Mouse (Mus musculus) ES-Bruce4 (cell line): ENCODE measurements around the gene Unc5c. TPM values are rescaled to one million over a fixed set of nuclear protein-coding genes. Genes with fewer than 3 reads are reported as not detected.

Experiments
- H3K27ac ChIP-seq: 2 replicates; pipeline ENCODE4 v1.5.1; 2012; ENCODE audit warnings: low read length, inconsistent platforms; ENCODE audit not compliant: insufficient read depth
- H3K27me3 ChIP-seq: 2 replicates; pipeline ENCODE4 v1.6.1; 2012; ENCODE audit warnings: mild to moderate bottlenecking, low read length, inconsistent platforms; ENCODE audit not compliant: control insufficient read depth, poor library complexity, insufficient read depth, severe bottlenecking
- H3K36me3 ChIP-seq: 2 replicates; pipeline ENCODE4 v1.6.1; 2012; ENCODE audit warnings: inconsistent platforms, mild to moderate bottlenecking, low read length, moderate library complexity; ENCODE audit not compliant: control insufficient read depth, poor library complexity, insufficient read depth, severe bottlenecking
- H3K4me1 ChIP-seq: one replicate; pipeline ENCODE4 v1.8.1; 2011; ENCODE audit warnings: low read length; ENCODE audit not compliant: control insufficient read depth, insufficient read depth
- H3K4me3 ChIP-seq: 2 replicates; pipeline ENCODE4 v1.5.1; 2011; ENCODE audit warnings: low read depth, mild to moderate bottlenecking, low read length
- H3K9ac ChIP-seq: 2 replicates; pipeline ENCODE4 v1.6.1; 2012; ENCODE audit warnings: low read depth, mild to moderate bottlenecking, inconsistent platforms; ENCODE audit not compliant: poor library complexity, severe bottlenecking
- H3K9me3 ChIP-seq: replicated peaks from 2 replicates; pipeline ENCODE4 v1.6.1; 2012; ENCODE audit warnings: mild to moderate bottlenecking, low read length, inconsistent platforms; ENCODE audit not compliant: control insufficient read depth, poor library complexity, insufficient read depth, severe bottlenecking
- CTCF ChIP-seq: IDR thresholded peaks from one replicate; pipeline ENCODE4 v1.8.1; 2011; ENCODE audit warnings: low read depth, low read length
- EP300 ChIP-seq: IDR thresholded peaks from 2 replicates; pipeline ENCODE4 v1.6.1; 2011; ENCODE audit warnings: low read depth, low read length; ENCODE audit not compliant: insufficient read depth
- POLR2A ChIP-seq: IDR thresholded peaks from one replicate; pipeline ENCODE4 v1.8.1; 2011; ENCODE audit warnings: low read length; ENCODE audit not compliant: insufficient read depth
- polyA plus RNA-seq: library from polyadenylated mRNA; stranded (reverse); fragments of >200 nt; gene quantifications from 2 replicates; pipeline ENCODE4 v1.2.4, GENCODE M21; 2011; ENCODE audit warnings: low read depth; ENCODE audit not compliant: missing spikeins, insufficient read depth, insufficient read length

Gene Unc5c
- polyA plus RNA-seq, 1 experiment = 1.0 TPM

DNA sequence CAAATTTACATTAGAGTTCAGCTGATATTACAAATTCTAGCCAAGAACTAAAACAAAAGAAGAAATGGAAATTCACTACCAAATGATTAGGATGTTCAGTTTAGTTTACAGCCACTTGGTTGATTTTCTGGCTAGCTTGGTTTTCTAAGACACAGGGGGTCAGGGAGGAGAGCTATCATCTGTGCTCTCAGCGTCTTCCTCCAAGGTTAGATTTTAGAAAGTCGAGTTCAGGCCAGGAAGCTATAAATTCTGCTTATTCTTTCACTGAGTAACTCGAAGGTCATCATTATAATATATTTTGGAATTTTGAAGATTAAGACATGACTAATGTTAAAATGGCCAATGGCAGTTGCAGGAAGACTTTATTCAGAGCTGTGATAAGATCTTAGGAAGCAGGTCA is 131.4 kb downstream of the Unc5c start:
- TF ChIP-seq CTCF (no peak), POLR2A (no peak), EP300 (no peak)
- Histone ChIP-seq H3K27me3 (no peaks in the 10 kb centered on the region), H3K36me3 (no peaks in the 10 kb centered on the region), H3K27ac (no peak overlapping the region), H3K9ac (no peak overlapping the region), H3K4me1 (no peaks in the 10 kb centered on the region), H3K4me3 (no peak overlapping the region), H3K9me3 (no peaks in the 10 kb centered on the region)

DNA sequence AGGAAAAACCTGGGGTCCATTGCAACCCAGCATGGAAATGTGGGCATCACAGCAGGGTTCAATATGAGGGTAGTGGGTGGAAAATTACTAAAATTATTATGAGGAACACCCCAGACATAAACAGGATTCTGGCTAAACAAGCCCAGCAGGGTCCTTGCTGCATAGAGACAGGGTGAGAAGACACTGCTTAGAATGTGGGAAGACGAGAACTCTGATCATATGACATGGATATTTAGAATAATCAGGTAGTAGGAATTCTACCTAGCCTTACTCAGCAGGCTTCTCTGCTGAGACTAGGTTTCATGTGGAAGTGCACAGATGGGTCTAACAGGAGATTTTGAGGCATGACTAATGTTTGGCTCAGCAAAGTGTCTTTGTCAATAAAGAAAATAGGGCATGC is 131.9 kb downstream of the Unc5c start:
- no peaks in the 10 kb centered on the region for H3K27me3 ChIP-seq
- no peaks in the 10 kb centered on the region for H3K36me3 ChIP-seq
- TF ChIP-seq EP300 = no peak
- no peak for TF ChIP-seq CTCF
- no peak for TF ChIP-seq POLR2A
- H3K9me3 ChIP-seq = no peaks in the 10 kb centered on the region
- H3K27ac ChIP-seq = no peak overlapping the region
- no peak overlapping the region for H3K4me3 ChIP-seq
- H3K9ac ChIP-seq = no peak overlapping the region
- no peaks in the 10 kb centered on the region for H3K4me1 ChIP-seq

DNA sequence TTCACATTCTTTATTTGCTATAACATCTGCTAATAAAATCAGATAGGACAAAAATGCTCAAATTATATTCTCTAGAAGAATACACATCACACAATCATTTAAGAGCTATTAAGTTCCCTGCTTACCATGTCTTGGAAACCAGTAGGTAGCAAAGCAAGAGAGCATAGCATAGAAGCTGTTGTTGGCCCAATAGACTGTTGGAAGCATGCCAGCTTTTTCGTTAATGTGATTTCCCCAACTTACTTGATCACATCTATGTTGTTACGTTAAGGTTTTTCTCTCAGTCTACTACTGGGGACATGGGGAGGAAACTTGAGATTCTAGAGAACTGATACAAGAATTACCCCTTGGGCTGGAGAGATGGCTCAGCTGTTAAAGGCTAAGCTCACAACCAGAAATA is 133.0 kb downstream of the Unc5c start:
- Histone ChIP-seq H3K27ac (no peak overlapping the region), H3K4me3 (no peak overlapping the region), H3K9ac (no peak overlapping the region), H3K27me3 (no peaks in the 10 kb centered on the region), H3K36me3 (no peaks in the 10 kb centered on the region), H3K9me3 (no peaks in the 10 kb centered on the region), H3K4me1 (no peaks in the 10 kb centered on the region)
- TF ChIP-seq POLR2A (no peak), EP300 (no peak), CTCF (no peak)

DNA sequence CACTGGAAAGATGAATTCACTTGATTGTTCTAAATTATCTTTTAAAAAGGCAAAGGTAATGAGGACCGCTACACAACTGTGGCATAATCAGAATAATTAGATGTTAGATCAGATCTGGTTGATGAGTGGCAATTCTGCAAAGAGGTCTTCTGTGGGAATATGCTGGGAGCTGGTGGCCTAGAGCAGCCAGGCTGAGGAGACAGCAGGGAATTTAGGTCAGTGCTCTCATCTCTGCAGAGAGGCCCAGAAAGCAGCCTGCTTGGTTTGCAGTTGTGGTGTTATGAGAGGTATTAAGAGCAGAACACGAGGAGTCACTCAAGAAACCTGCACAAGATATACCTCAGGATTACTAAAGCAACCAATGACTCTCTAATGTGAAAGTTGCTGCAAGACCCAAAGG is 133.9 kb downstream of the Unc5c start:
- no peak overlapping the region for H3K27ac ChIP-seq
- H3K36me3 ChIP-seq = no peaks in the 10 kb centered on the region
- no peaks in the 10 kb centered on the region for H3K4me1 ChIP-seq
- H3K9me3 ChIP-seq = no peaks in the 10 kb centered on the region
- no peak for TF ChIP-seq CTCF
- no peak for TF ChIP-seq POLR2A
- no peak for TF ChIP-seq EP300
- H3K27me3 ChIP-seq = no peaks in the 10 kb centered on the region
- no peak overlapping the region for H3K9ac ChIP-seq
- H3K4me3 ChIP-seq = no peak overlapping the region

DNA sequence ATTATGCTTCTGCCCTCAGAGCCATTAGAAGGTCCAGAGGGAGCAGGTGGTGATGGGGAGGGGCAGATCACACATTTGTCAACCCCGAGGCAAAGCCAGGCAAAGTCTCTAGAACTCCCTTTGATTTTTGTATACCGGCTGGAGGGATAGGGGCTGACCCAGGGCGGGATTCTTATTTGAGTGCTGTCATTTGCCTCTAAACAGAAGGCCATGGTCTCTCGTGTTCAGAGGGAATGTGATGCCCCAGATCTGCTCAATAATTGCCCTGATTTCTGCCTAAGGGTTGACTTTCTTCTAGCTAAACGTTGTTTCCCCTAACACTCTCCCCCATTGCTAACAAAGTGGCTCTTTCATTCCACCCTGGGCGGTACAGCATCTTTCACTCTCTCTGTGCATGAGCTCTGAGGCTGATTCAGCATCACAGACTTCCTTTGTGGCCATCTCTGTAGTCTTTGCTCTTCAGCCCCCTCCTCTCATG is 136.1 kb downstream of the Unc5c start:
- Histone ChIP-seq H3K27me3 (no peaks in the 10 kb centered on the region), H3K4me1 (no peaks in the 10 kb centered on the region), H3K27ac (no peak overlapping the region), H3K4me3 (no peak overlapping the region), H3K9me3 (no peaks in the 10 kb centered on the region), H3K36me3 (no peaks in the 10 kb centered on the region), H3K9ac (no peak overlapping the region)
- TF ChIP-seq POLR2A (no peak), EP300 (no peak), CTCF (no peak)

DNA sequence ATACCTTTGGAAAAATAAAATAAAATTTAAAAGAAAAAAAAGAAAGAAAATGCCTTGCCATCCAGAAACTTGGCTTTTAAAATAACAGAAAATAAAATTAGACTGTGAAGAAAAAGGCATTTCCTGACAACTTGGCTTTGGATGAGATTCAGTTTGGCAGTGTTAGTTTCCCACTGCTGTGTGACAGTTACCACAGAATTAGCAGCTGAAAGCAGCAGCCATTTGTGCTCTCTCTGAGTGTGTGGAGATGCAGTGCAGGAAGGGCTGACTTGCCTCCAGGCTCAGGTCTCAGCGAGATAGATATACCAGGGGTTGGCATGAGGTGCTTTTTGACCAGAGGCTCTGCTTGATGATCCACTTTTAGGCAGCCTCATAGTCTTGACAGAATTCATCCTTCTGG is 151.7 kb downstream of the Unc5c start:
- Histone ChIP-seq H3K36me3 (no peaks in the 10 kb centered on the region), H3K4me3 (no peak overlapping the region), H3K27me3 (no peaks in the 10 kb centered on the region), H3K9me3 (no peaks in the 10 kb centered on the region), H3K27ac (no peak overlapping the region), H3K9ac (no peak overlapping the region), H3K4me1 (no peaks in the 10 kb centered on the region)
- TF ChIP-seq POLR2A (no peak), CTCF (no peak), EP300 (no peak)
